Mouse (Mus musculus) liver, embryonic 11.5 days (tissue): ENCODE results near the gene Zfp777. TPM values are rescaled to one million over a fixed set of nuclear protein-coding genes. Genes with fewer than 3 reads are reported as not detected.

Source experiments
- microRNA-seq: library from miRNA; unstranded; fragments of <30 nt; microRNA quantifications from one replicate; pipeline ENCODE4, GENCODE M21; 2017; ENCODE audit warnings: borderline number of aligned reads
- polyA plus RNA-seq: library from polyadenylated mRNA; unstranded; fragments of >200 nt; fragmentation: Nextera tagmentation; extraction: Ambion mirVana; gene quantifications from 2 replicates; pipeline ENCODE4 v1.2.1, GENCODE M21; 2014

The Zfp777 gene
- polyA plus RNA-seq, 1 experiment from 2014 or later: 8.6 TPM

Small RNA genes lying within 50 kb of the gene (microRNA-seq; reads per million reads assigned to microRNA genes)
- gene Gm24563: not detected

Other genes starting within 250 kb of the Zfp777 start
- 233 and 252 TPM in 2 replicates for gene Pdia4, start 235.5 kb downstream of the Zfp777 start, polyA plus RNA-seq
- gene Zfp786, start 218.0 kb downstream of the Zfp777 start, polyA plus RNA-seq: 0.90 and 1.3 TPM in 2 replicates
- gene Zfp398, start 213.2 kb downstream of the Zfp777 start, polyA plus RNA-seq: 5.6 and 5.8 TPM in 2 replicates
- 8.3 and 8.8 TPM in 2 replicates for gene Zfp282, start 171.7 kb downstream of the Zfp777 start, polyA plus RNA-seq
- gene Zfp212, start 128.4 kb downstream of the Zfp777 start, polyA plus RNA-seq: 9.5 and 9.8 TPM in 2 replicates
- 6.0 and 9.4 TPM in 2 replicates for gene Zfp956, start 95.5 kb downstream of the Zfp777 start, polyA plus RNA-seq
- 11.5 and 14.5 TPM in 2 replicates for gene Zfp746, start 37.7 kb upstream of the Zfp777 start, polyA plus RNA-seq